Comparison of ENCODE assay signal across 13 mouse cellular contexts in genomic region chr14:28093214-28093613, GRCm38 (mm10).
A peak's percentile ranks its signal among the peaks of the same experiment; 100 is the strongest.
DNase-seq lines count a peak whose midpoint lies in the region; ATAC-seq and TF ChIP-seq lines count a peak whose summit lies in the region.
"Had no signal": no experiment of that assay in that cellular context is flagged by ENCODE, and none has a peak within 500 bp of the region (broad histone marks: within the 10 kb centered on the region; RNA-seq: fewer than 3 reads in every experiment).

No protein-coding gene starts in this region.

- no peak overlapping the region for H3K4me2 ChIP-seq in intestine, postnatal 0 days (replicated peaks; ENCODE audit: low read depth)
- H3K4me2 ChIP-seq in intestine, embryonic 16.5 days (ENCODE audit: low read depth, low read length): no peak overlapping the region

- H3K4me1 ChIP-seq in intestine, postnatal 0 days (replicated peaks; ENCODE audit: control insufficient read depth, insufficient read depth, low read length): no peaks in the 10 kb centered on the region
- H3K4me1 ChIP-seq in intestine, embryonic 16.5 days (ENCODE audit: control insufficient read depth, insufficient read depth, low read length): peaks cover 3% of the 10 kb centered on the region; the same call in 1 of the 2 replicates
- H3K4me1 ChIP-seq in ES-Bruce4 (ENCODE audit: control insufficient read depth, insufficient read depth, low read length): no peaks in the 10 kb centered on the region

- no peaks in the 10 kb centered on the region for H3K27me3 ChIP-seq in intestine, postnatal 0 days (replicated peaks; ENCODE audit: control insufficient read depth, insufficient read depth, low read length)
- no peaks in the 10 kb centered on the region for H3K27me3 ChIP-seq in intestine, embryonic 16.5 days (replicated peaks; ENCODE audit: control insufficient read depth, insufficient read depth, low read length)
- H3K27me3 ChIP-seq in ES-Bruce4 (ENCODE audit: control insufficient read depth, insufficient read depth, low read length, poor library complexity, severe bottlenecking) (no peaks in the 10 kb centered on the region), Patski (no peaks in the 10 kb centered on the region)

- no peak overlapping the region for H3K27ac ChIP-seq in intestine, postnatal 0 days (ENCODE audit: low read depth, low read length)
- H3K27ac ChIP-seq in intestine, embryonic 16.5 days (ENCODE audit: low read length): no peak overlapping the region
- no peak overlapping the region for H3K27ac ChIP-seq in ES-Bruce4 (ENCODE audit: insufficient read depth, low read length)

- in situ Hi-C loops in Patski (cut with MboI; ENCODE audit: low pct_unique_long_range_greater_than_20kb): loop anchor here (5.0 to 25.0 kb wide), 3 partner anchors 412 to 1344 kb away; partner anchors contain the start of gene Wnt5a

- no peaks in the 10 kb centered on the region for H3K9me3 ChIP-seq in intestine, postnatal 0 days (ENCODE audit: control insufficient read depth)
- no peaks in the 10 kb centered on the region for H3K9me3 ChIP-seq in intestine, embryonic 16.5 days (ENCODE audit: control insufficient read depth, low read length)
- no peaks in the 10 kb centered on the region for H3K9me3 ChIP-seq in ES-Bruce4 (replicated peaks; ENCODE audit: control insufficient read depth, insufficient read depth, low read length, poor library complexity, severe bottlenecking)

- no peak overlapping the region for H3K9ac ChIP-seq in intestine, postnatal 0 days (ENCODE audit: low read depth, low read length)
- no peak overlapping the region for H3K9ac ChIP-seq in intestine, embryonic 16.5 days (ENCODE audit: low read depth, low read length)
- no peak overlapping the region for H3K9ac ChIP-seq in ES-Bruce4 (ENCODE audit: low read depth, poor library complexity, severe bottlenecking)

- POLR2A ChIA-PET in Patski (lab: Charles Lee): interaction anchor here (0.8 to 1.1 kb wide), 2 partner anchors 11 to 414 kb away, joined by 3 read pairs; no protein-coding TSS in a partner anchor

- no peak for TF ChIP-seq POLR2A in ES-Bruce4 (IDR thresholded peaks at IDR 0.05; ENCODE audit: insufficient read depth, low read length)

- 69% methylated on average over 4 of the region's 4 CpGs for WGBS in intestine, postnatal 0 days
- WGBS in intestine, embryonic 16.5 days: 69% methylated on average over 4 of the region's 4 CpGs

- CTCF ChIA-PET in Patski (lab: Charles Lee): interaction anchor here (1.5 to 1.7 kb wide), 2 partner anchors 9 to 414 kb away, joined by 4 read pairs; no protein-coding TSS in a partner anchor

- H3K4me3 ChIP-seq in intestine, postnatal 0 days (ENCODE audit: low read depth, low read length): no peak overlapping the region
- no peak overlapping the region for H3K4me3 ChIP-seq in intestine, embryonic 16.5 days (ENCODE audit: low read length)
- no peak overlapping the region for H3K4me3 ChIP-seq in ES-Bruce4 (ENCODE audit: low read depth, low read length)

- no peak for ATAC-seq in intestine, postnatal 0 days
- no peak for ATAC-seq in intestine, embryonic 16.5 days
- no peak for ATAC-seq in Patski

- TF ChIP-seq EP300 in ES-Bruce4 (IDR thresholded peaks at IDR 0.05; ENCODE audit: insufficient read depth, low read depth, low read length): no peak

- H3K36me3 ChIP-seq in intestine, postnatal 0 days (ENCODE audit: control insufficient read depth, insufficient read depth): no peaks in the 10 kb centered on the region
- H3K36me3 ChIP-seq in intestine, embryonic 16.5 days (ENCODE audit: control insufficient read depth, insufficient read depth, low read length): no peaks in the 10 kb centered on the region
- no peaks in the 10 kb centered on the region for H3K36me3 ChIP-seq in ES-Bruce4 (ENCODE audit: control insufficient read depth, insufficient read depth, low read length, poor library complexity, severe bottlenecking)
- H3K36me3 ChIP-seq: G1E had no signal

- TF ChIP-seq CTCF in intestine, postnatal 0 days (IDR thresholded peaks at IDR 0.05; ENCODE audit: low read depth): peak; percentile 56
- peak; percentile 18 for TF ChIP-seq CTCF in ES-Bruce4 (IDR thresholded peaks at IDR 0.05; ENCODE audit: low read depth, low read length)
- TF ChIP-seq CTCF in Patski (IDR thresholded peaks at IDR 0.05): peak; percentile 45

- no peak for DNase-seq in Patski (ENCODE audit: low read depth, low spot score)
- DNase-seq in forelimb bud, embryonic 11.5 days (ENCODE audit: low read depth, low spot score): peak; percentile 9
- DNase-seq in cerebellum, postnatal 25 days: no peak
- DNase-seq in frontal cortex, postnatal 25 days (ENCODE audit: low spot score in 2 of 2): no peak
- DNase-seq in cerebellum, postnatal 36 days: no peak
- DNase-seq: cerebellum, adult 9-11 months; heart, postnatal 36 days; kidney, postnatal 25 days; thymus, adult 18-20 months had no signal
